ENCODE assay signal across 13 mouse cellular contexts in the genomic region with DNA sequence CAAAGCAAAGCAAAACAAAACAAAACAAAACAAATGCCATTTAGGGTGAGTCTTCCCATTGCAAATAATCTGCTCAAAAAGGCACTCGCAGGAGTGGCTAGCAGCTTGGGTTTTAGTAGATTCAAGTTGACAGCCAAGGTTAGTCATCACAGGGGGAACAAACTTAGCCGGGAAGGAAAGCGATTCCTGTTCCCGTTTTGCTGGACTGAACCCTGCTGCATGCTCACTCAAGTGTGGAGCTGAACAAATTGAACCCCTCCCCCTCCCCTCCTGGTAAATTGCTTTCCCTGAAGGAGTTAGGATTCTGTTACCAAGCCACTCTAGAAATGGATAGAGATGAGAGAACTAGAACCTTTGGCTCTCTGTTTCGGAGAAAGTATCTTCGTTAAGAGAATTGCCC. TPM values are rescaled to one million over a fixed set of nuclear protein-coding genes. Genes with fewer than 3 reads are reported as not detected.
DNase-seq lines count a peak whose midpoint lies in the region; ATAC-seq and TF ChIP-seq lines count a peak whose summit lies in the region.
"Had no signal": no experiment of that assay in that cellular context is flagged by ENCODE, and none has a peak within 500 bp of the region (broad histone marks: within the 10 kb centered on the region; RNA-seq: fewer than 3 reads in every experiment).

No protein-coding gene starts in this region.

- H3K9ac ChIP-seq in forebrain, embryonic 16.5 days (replicated peaks; ENCODE audit: low read depth, low read length) = no peak overlapping the region

- H3K9me3 ChIP-seq in forebrain, embryonic 16.5 days (ENCODE audit: control insufficient read depth, low read length) = no peaks in the 10 kb centered on the region

- no peak overlapping the region for H3K4me3 ChIP-seq in lung, adult 2 months (replicated peaks; ENCODE audit: extremely low read depth, low read depth, low read length)
- H3K4me3 ChIP-seq in forebrain, embryonic 16.5 days (replicated peaks; ENCODE audit: low read length) = no peak overlapping the region
- H3K4me3 ChIP-seq: gastrocnemius, adult 2 months had no signal

- 49% methylated on average over 6 of the region's 6 CpGs for WGBS in lung, adult 2 months
- WGBS in forebrain, embryonic 16.5 days = 35% methylated on average over 6 of the region's 6 CpGs

- no peaks in the 10 kb centered on the region for H3K36me3 ChIP-seq in forebrain, embryonic 16.5 days (ENCODE audit: control insufficient read depth, insufficient read depth)

- no peak for TF ChIP-seq POLR2A in lung, adult 2 months (IDR thresholded peaks at IDR 0.05; ENCODE audit: borderline replicate concordance, extremely low read depth, low read depth, low read length)

- no peaks in the 10 kb centered on the region for H3K27me3 ChIP-seq in forebrain, embryonic 16.5 days (replicated peaks; ENCODE audit: control insufficient read depth, insufficient read depth, low read length)

- no peak overlapping the region for H3K4me2 ChIP-seq in forebrain, embryonic 16.5 days (ENCODE audit: low read length)
- H3K4me2 ChIP-seq: heart, embryonic 11.5 days; midbrain, embryonic 11.5 days had no signal

- H3K4me1 ChIP-seq in lung, adult 2 months (ENCODE audit: control insufficient read depth, insufficient read depth, low read length) = peaks cover 8% of the 10 kb centered on the region
- H3K4me1 ChIP-seq in forebrain, embryonic 16.5 days (replicated peaks; ENCODE audit: control insufficient read depth, insufficient read depth, low read length) = peaks cover 12% of the 10 kb centered on the region; the same call in 1 of the 2 replicates

- TF ChIP-seq CTCF in lung, adult 2 months (IDR thresholded peaks at IDR 0.05; ENCODE audit: insufficient read depth, low read length) = no peak

- ATAC-seq in forebrain, embryonic 16.5 days = no peak

- H3K27ac ChIP-seq in forebrain, embryonic 16.5 days (ENCODE audit: low read length) = no peak overlapping the region
- H3K27ac ChIP-seq: gastrocnemius, adult 2 months had no signal

- peak; percentile 14 for DNase-seq in lung, postnatal 36 days
- no peak for DNase-seq in lung, adult 2 months
- DNase-seq in embryo, embryonic 9.5 days (ENCODE audit: extremely low spot score) = peak; percentile 27
- DNase-seq in kidney, adult 9 months = peak; percentile 78
- DNase-seq in retina, embryonic 14.5 days (ENCODE audit: low spot score) = peak; percentile 57
- no peak for DNase-seq in frontal cortex, postnatal 36 days (ENCODE audit: low spot score in 2 of 2)
- no peak for DNase-seq in left cerebral cortex, adult 8-10 months (ENCODE audit: low spot score in 2 of 2)
- DNase-seq: adrenal gland, adult 2 months; gastrocnemius, adult 2 months; thymus, adult 18-20 months had no signal

RNA-seq across cellular contexts. Expression of a gene that starts 3.3 kb away (rescaled TPM):
- polyA plus RNA-seq in lung, adult 2 months (2012; rRNA removed) = 6.2 and 9.9 TPM in 2 replicates
- 46.5 and 53.9 TPM in 2 replicates for polyA plus RNA-seq in forebrain, embryonic 16.5 days (2015; fragmentation: Nextera tagmentation; extraction: Ambion mirVana)
- 10 to 100 TPM; 20.4 to 38.1 (median 27.9) TPM for total RNA-seq in left cerebral cortex, adult 8-10 months (2022)

Comparison
In these comparisons a context has a peak if more than half of its experiments do, and no peak if none do; other contexts are left out.
1. DNase-seq: peak in lung, postnatal 36 days (single experiment), embryo, embryonic 9.5 days (single experiment), kidney, adult 9 months (single experiment) and retina, embryonic 14.5 days (single experiment); none in lung, adult 2 months (single experiment), frontal cortex, postnatal 36 days (0 of 2) and left cerebral cortex, adult 8-10 months (0 of 2).